Mouse (Mus musculus) stomach, embryonic 15.5 days (tissue): ENCODE results near the gene Lpgat1. TPM values are rescaled to one million over a fixed set of nuclear protein-coding genes. Genes with fewer than 3 reads are reported as not detected.
A peak's percentile ranks its signal among the peaks of the same experiment; 100 is the strongest.

Source experiments
- ATAC-seq: fragments of 200-750 bp; cut with Nextera tagmentation; 2 replicates; pipeline ENCODE4 v1.8.0; 2017; ENCODE audit warnings: low read depth, moderate number of reproducible peaks, moderate TSS enrichment; ENCODE audit not compliant: insufficient read depth, low FRiP score
- H3K27ac ChIP-seq: fragments of 300-500 bp; sonication (generic); 2 replicates; pipeline ENCODE4 v1.5.1; 2015; ENCODE audit warnings: mild to moderate bottlenecking, inconsistent platforms
- H3K27me3 ChIP-seq: fragments of 300-500 bp; sonication (generic); replicated peaks from 2 replicates; pipeline ENCODE4 v1.6.1; 2015; ENCODE audit warnings: inconsistent platforms
- H3K36me3 ChIP-seq: fragments of 300-500 bp; sonication (generic); 2 replicates; pipeline ENCODE4 v1.6.1; 2015; ENCODE audit warnings: inconsistent platforms
- H3K4me1 ChIP-seq: fragments of 300-500 bp; sonication (generic); 2 replicates; pipeline ENCODE4 v1.6.1; 2015; ENCODE audit warnings: inconsistent platforms
- H3K4me2 ChIP-seq: fragments of 300-500 bp; sonication (generic); 2 replicates; pipeline ENCODE4 v1.6.1; 2015; ENCODE audit warnings: mild to moderate bottlenecking, inconsistent platforms
- H3K4me3 ChIP-seq: fragments of 300-500 bp; sonication (generic); replicated peaks from 2 replicates; pipeline ENCODE4 v1.5.1; 2015; ENCODE audit warnings: inconsistent platforms
- H3K9ac ChIP-seq: fragments of 300-500 bp; sonication (generic); 2 replicates; pipeline ENCODE4 v1.6.1; 2015; ENCODE audit warnings: inconsistent platforms
- H3K9me3 ChIP-seq: fragments of 300-500 bp; sonication (generic); 2 replicates; pipeline ENCODE4 v1.6.1; 2016; ENCODE audit warnings: inconsistent platforms
- WGBS: fragments of 180-500 bp; shearing (Covaris S2); methylation state at CpG from one replicate; pipeline ENCODE4 v1.1.7; 2015; 5-methylcytosine and 5-hydroxymethylcytosine counted together
- polyA plus RNA-seq: library from polyadenylated mRNA; unstranded; fragments of >200 nt; fragmentation: Nextera tagmentation; extraction: Ambion mirVana; gene quantifications from 2 replicates; pipeline ENCODE4 v1.2.1, GENCODE M21; 2015

The Lpgat1 gene
- polyA plus RNA-seq, 1 experiment from 2014 or later, result 40.4 TPM

- no peak for ATAC-seq
- H3K9me3 ChIP-seq, result no peaks in the 10 kb centered on the region
- no peak overlapping the region for H3K4me2 ChIP-seq
- no peak overlapping the region for H3K9ac ChIP-seq
- no peak overlapping the region for H3K4me3 ChIP-seq
- no peaks in the 10 kb centered on the region for H3K36me3 ChIP-seq
- 28% methylated on average over 4 of the region's 4 CpGs for WGBS
- no peak overlapping the region for H3K27ac ChIP-seq
- no peaks in the 10 kb centered on the region for H3K4me1 ChIP-seq
- H3K27me3 ChIP-seq, result no peaks in the 10 kb centered on the region
Measured at GRCm38 (mm10) chr1:191787379-191787778, 69.7 kb downstream of the Lpgat1 start.

- Histone ChIP-seq H3K9ac (no peak overlapping the region), H3K4me2 (no peak overlapping the region), H3K4me1 (no peaks in the 10 kb centered on the region), H3K9me3 (no peaks in the 10 kb centered on the region), H3K27ac (no peak overlapping the region), H3K4me3 (no peak overlapping the region), H3K36me3 (no peaks in the 10 kb centered on the region), H3K27me3 (no peaks in the 10 kb centered on the region)
- WGBS, result 74% methylated on average over 8 of the region's 8 CpGs
- ATAC-seq, result peak; percentile 9; the same call in 1 of the 2 replicates
Measured at GRCm38 (mm10) chr1:191792991-191793390, 75.4 kb downstream of the Lpgat1 start.

- H3K4me3 ChIP-seq, result no peak overlapping the region
- no peaks in the 10 kb centered on the region for H3K4me1 ChIP-seq
- H3K27me3 ChIP-seq, result no peaks in the 10 kb centered on the region
- H3K36me3 ChIP-seq, result no peaks in the 10 kb centered on the region
- WGBS, result 65% methylated on average over 7 of the region's 7 CpGs
- H3K4me2 ChIP-seq, result no peak overlapping the region
- peak; percentile 27; the same call in 1 of the 2 replicates for ATAC-seq
- no peaks in the 10 kb centered on the region for H3K9me3 ChIP-seq
- H3K9ac ChIP-seq, result no peak overlapping the region
- H3K27ac ChIP-seq, result no peak overlapping the region
Measured at GRCm38 (mm10) chr1:191793888-191794532, 76.4 kb downstream of the Lpgat1 start.

- Histone ChIP-seq H3K4me2 (no peak overlapping the region), H3K4me1 (no peaks in the 10 kb centered on the region), H3K27me3 (no peaks in the 10 kb centered on the region), H3K36me3 (no peaks in the 10 kb centered on the region), H3K9me3 (no peaks in the 10 kb centered on the region), H3K27ac (no peak overlapping the region), H3K4me3 (no peak overlapping the region), H3K9ac (no peak overlapping the region)
- ATAC-seq, result no peak
- 80% methylated on average over 4 of the region's 4 CpGs for WGBS
Measured at GRCm38 (mm10) chr1:191796238-191796896, 78.7 kb downstream of the Lpgat1 start.

- H3K27ac ChIP-seq, result peak overlapping the region; percentile 46
- WGBS, result 54% methylated on average over 9 of the region's 9 CpGs
- H3K27me3 ChIP-seq, result no peaks in the 10 kb centered on the region
- H3K9ac ChIP-seq, result no peak overlapping the region
- H3K4me3 ChIP-seq, result no peak overlapping the region
- no peaks in the 10 kb centered on the region; the same call in 1 of the 2 replicates for H3K4me1 ChIP-seq
- peak overlapping the region; percentile 13; the same call in 1 of the 2 replicates for H3K4me2 ChIP-seq
- ATAC-seq, result peak; percentile 39; the same call in 1 of the 2 replicates
- no peaks in the 10 kb centered on the region for H3K9me3 ChIP-seq
- H3K36me3 ChIP-seq, result no peaks in the 10 kb centered on the region
Measured at GRCm38 (mm10) chr1:191802093-191802819, 84.6 kb downstream of the Lpgat1 start.

GRCm38 (mm10) chr1:191802820-191803655 lies 85.4 kb downstream of the Lpgat1 start:
- no peak overlapping the region for H3K9ac ChIP-seq
- ATAC-seq, result no peak
- peak overlapping the region; percentile 13; the same call in 1 of the 2 replicates for H3K4me2 ChIP-seq
- no peaks in the 10 kb centered on the region for H3K36me3 ChIP-seq
- H3K27ac ChIP-seq, result peak overlapping the region; percentile 46
- no peaks in the 10 kb centered on the region; the same call in 1 of the 2 replicates for H3K4me1 ChIP-seq
- 52% methylated on average over 10 of the region's 10 CpGs for WGBS
- H3K9me3 ChIP-seq, result no peaks in the 10 kb centered on the region
- no peaks in the 10 kb centered on the region for H3K27me3 ChIP-seq
- H3K4me3 ChIP-seq, result no peak overlapping the region

GRCm38 (mm10) chr1:191804747-191805146 lies 87.1 kb downstream of the Lpgat1 start:
- Histone ChIP-seq H3K27me3 (no peaks in the 10 kb centered on the region), H3K4me2 (no peak overlapping the region), H3K4me3 (no peak overlapping the region), H3K9me3 (no peaks in the 10 kb centered on the region), H3K36me3 (no peaks in the 10 kb centered on the region), H3K9ac (no peak overlapping the region), H3K4me1 (no peaks in the 10 kb centered on the region; the same call in 1 of the 2 replicates), H3K27ac (no peak overlapping the region)
- ATAC-seq, result no peak
- 61% methylated on average over 5 of the region's 5 CpGs for WGBS

- Histone ChIP-seq H3K9me3 (no peaks in the 10 kb centered on the region), H3K9ac (no peak overlapping the region), H3K4me2 (no peak overlapping the region), H3K4me1 (no peaks in the 10 kb centered on the region; the same call in 1 of the 2 replicates), H3K27ac (no peak overlapping the region), H3K36me3 (no peaks in the 10 kb centered on the region), H3K27me3 (no peaks in the 10 kb centered on the region), H3K4me3 (no peak overlapping the region)
- ATAC-seq, result no peak
- 61% methylated on average over 6 of the region's 6 CpGs for WGBS
Measured at GRCm38 (mm10) chr1:191805788-191806187, 88.2 kb downstream of the Lpgat1 start.

GRCm38 (mm10) chr1:191806740-191807139 lies 89.1 kb downstream of the Lpgat1 start:
- WGBS, result 94% methylated on average over 4 of the region's 4 CpGs
- no peak overlapping the region for H3K9ac ChIP-seq
- H3K36me3 ChIP-seq, result no peaks in the 10 kb centered on the region
- no peaks in the 10 kb centered on the region for H3K27me3 ChIP-seq
- no peak overlapping the region for H3K4me2 ChIP-seq
- ATAC-seq, result no peak
- H3K9me3 ChIP-seq, result no peaks in the 10 kb centered on the region
- no peaks in the 10 kb centered on the region; the same call in 1 of the 2 replicates for H3K4me1 ChIP-seq
- H3K27ac ChIP-seq, result no peak overlapping the region
- no peak overlapping the region for H3K4me3 ChIP-seq

- Histone ChIP-seq H3K9me3 (no peaks in the 10 kb centered on the region), H3K27ac (no peak overlapping the region), H3K27me3 (no peaks in the 10 kb centered on the region), H3K4me2 (no peak overlapping the region), H3K4me1 (no peaks in the 10 kb centered on the region), H3K36me3 (no peaks in the 10 kb centered on the region), H3K9ac (no peak overlapping the region), H3K4me3 (no peak overlapping the region)
- no peak for ATAC-seq
- 85% methylated on average over 7 of the region's 7 CpGs for WGBS
Measured at GRCm38 (mm10) chr1:191807979-191808378, 90.3 kb downstream of the Lpgat1 start.

GRCm38 (mm10) chr1:191808688-191809223 lies 91.1 kb downstream of the Lpgat1 start:
- no peaks in the 10 kb centered on the region for H3K4me1 ChIP-seq
- H3K27me3 ChIP-seq, result no peaks in the 10 kb centered on the region
- H3K36me3 ChIP-seq, result no peaks in the 10 kb centered on the region
- no peaks in the 10 kb centered on the region for H3K9me3 ChIP-seq
- no peak overlapping the region for H3K27ac ChIP-seq
- no peak overlapping the region for H3K9ac ChIP-seq
- no peak overlapping the region for H3K4me3 ChIP-seq
- no peak overlapping the region for H3K4me2 ChIP-seq
- WGBS, result 68% methylated on average over 12 of the region's 12 CpGs
- no peak for ATAC-seq
